Mouse (Mus musculus): ENCODE results near the gene Dync2li1. TPM values are rescaled to one million over a fixed set of nuclear protein-coding genes. Genes with fewer than 3 reads are reported as not detected.

The Dync2li1 gene
- total RNA-seq, 2 experiments from 2014 or later, result 23.5 to 25.6 TPM

DNA sequence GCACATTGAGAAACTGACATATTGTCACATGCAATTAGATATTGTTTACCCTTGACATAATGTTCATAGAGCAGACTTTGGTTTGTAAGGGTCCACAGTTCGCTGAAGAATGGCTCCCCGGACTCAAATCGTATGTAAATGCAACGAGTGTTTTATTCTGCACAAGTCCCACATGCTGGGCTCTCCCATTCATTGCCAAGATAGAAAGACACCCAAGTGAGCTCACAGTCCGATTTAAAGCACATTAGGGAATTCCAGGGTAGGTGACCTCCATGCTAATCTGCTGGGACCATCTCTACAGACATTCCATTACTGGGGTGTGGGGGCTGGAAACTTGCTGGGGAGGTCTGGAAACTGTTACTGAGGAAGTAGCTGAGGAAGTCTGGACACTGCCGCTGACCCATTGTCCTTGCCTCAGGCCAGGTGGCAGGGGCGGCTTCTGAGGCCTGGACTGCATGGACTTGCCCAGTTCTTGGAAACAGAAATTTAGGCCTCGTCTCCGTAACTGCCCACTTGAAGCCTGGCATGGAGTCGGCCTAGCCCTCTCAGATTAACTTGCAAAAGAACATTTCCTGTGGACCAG lies 13.6 kb downstream of the Dync2li1 start:
- DNase-seq (ENCODE audit: extremely low spot score in 1 of 2, low spot score in 2 of 2), result no peak
- intact Hi-C loops (cut with DNase I), result no loop called here

DNA sequence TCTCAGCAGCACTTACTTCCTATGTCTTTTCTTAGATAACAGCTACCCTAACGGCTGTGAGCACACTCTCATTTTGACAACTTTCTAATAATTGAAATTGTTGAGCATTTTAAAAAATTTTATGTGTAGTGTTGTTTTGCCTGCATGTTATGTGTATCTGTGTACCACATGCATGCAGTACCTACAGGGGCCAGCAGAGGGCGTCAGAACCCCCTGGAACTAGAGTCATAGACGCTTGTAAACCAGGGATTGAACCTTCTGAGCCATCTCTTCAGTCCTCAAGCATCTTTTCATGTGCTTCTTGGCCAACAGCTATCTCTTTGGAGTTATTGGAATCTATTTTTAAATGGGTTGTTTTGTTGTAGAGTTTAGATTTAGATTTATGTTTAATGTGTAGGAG lies 15.6 kb downstream of the Dync2li1 start:
- intact Hi-C loops (cut with DNase I), result no loop called here

DNA sequence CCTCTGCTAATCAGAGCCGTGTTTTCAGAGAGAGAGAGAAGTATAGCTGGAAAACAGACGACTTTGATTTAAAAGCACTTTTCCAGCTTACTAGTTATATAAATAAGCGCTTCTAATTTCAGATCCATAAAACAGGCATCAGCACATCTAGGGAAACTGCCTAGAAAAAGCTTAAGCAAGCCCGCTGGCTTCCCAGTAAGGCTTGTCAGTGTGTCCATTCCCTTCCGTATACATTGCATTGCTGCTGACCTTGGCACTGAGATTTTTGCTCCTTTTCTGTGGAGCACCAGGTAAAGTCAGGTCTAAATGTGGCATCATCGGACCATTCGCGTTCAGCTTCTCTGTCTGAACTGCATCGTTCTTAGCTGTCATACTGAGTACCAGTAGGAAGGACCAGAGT lies 16.0 kb downstream of the Dync2li1 start:
- intact Hi-C loops (cut with DNase I), result no loop called here
- no peak for DNase-seq (ENCODE audit: extremely low spot score in 1 of 2, low spot score in 2 of 2)

More for the DNA sequence above, 15.6 kb downstream of the Dync2li1 start:
- DNase-seq (ENCODE audit: extremely low spot score in 1 of 2, low spot score in 2 of 2), result peak; percentile 51 to 61

DNA sequence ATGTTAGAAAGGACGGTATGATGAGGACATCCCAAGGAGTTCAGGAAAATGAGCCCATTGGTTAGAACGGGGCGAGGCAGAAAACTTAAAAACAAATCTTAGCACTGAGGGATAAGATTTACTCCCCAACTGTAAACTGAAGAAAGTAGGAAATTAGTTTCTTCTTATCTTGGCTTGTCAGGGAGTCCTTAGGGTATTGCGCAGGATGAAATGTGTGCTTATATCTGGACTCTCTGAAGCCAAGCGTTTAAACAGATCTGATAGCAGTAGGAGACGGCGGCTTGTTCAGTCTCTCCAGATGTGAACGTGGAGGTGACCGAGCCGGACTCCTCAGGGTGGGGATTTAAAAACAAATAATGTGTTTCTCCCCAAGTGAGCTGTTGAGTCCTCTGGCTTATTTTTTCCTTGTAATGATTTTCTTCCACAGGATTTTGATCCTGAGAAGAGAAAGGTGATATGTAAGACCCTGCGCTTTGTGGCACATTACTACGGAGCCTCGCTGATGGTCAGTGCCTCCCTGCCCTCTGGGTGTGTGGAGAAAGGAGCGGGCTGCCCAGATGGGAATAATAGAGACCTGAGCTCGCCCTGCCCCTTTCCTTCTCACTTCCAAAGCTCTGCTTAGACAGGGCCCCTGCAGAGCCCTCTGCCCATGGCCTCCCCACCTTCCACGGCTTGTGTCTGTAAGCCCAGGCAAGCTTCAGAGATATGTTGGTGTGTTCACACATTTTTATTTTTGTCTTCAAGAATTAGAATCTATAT lies 18.2 kb downstream of the Dync2li1 start:
- DNase-seq (ENCODE audit: extremely low spot score in 1 of 2, low spot score in 2 of 2), result no peak
- intact Hi-C loops (cut with DNase I), result no loop called here

DNA sequence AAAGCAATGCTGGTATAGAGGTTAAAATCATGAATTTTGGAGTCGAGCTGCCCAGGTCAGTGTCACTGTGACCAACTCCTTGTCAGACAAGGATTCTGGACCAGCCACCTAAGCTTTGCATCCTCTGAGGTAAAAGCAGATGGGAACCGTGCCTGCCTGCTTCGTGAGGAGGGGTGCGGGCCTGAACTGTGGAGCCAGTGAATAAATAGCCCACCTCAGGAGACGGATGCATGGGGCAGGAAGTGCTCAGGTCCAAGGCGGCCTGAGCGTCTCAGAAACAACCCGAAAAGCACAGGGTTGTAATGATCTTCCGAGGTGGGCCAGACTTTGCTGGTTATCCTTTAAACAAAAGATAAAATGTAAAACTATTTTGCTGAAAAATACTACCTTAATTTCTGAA lies 18.8 kb downstream of the Dync2li1 start:
- intact Hi-C loops (cut with DNase I), result no loop called here
- no peak for DNase-seq (ENCODE audit: extremely low spot score in 1 of 2, low spot score in 2 of 2)

DNA sequence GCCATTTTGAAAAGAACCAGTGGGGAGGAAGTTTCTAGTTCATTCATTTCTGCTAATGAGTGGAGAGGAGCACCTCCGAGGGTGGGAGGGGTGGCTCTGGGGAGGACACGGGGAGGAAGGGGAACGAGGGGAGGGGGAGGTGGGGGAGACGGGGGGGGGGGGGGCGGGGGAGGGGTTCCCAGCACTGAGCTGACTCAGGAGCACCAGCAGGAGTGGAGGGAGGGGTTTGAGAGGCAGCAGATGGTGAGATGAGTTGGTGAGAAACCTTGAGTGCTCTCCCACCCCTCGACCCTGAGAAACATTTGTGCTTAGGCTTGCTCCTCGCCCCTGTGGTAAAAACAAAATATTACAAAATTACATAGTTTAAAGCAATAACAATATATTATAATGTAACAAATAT lies 19.6 kb downstream of the Dync2li1 start:
- intact Hi-C loops (cut with DNase I), result no loop called here
- no peak for DNase-seq (ENCODE audit: extremely low spot score in 1 of 2, low spot score in 2 of 2)

DNA sequence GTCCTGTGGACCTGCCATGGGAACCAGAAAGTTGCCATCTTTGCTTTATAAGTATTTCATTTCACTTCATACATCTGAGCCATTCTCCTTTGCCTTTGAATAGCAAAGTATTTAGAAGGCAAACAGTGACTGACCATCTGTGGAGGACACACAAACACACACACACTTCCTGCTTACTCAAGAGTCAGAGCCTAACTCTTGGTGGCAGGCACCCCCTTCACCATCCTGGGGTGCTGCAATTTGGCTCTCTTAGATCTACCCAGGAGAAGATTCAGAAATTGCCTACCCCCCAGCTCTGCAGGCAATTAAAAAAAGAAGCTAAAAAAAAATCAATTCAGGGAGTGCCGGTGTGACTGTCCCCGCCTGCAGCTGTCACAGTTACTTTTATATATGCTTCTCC lies 20.2 kb downstream of the Dync2li1 start:
- intact Hi-C loops (cut with DNase I), result no loop called here
- DNase-seq (ENCODE audit: extremely low spot score in 1 of 2, low spot score in 2 of 2), result no peak

DNA sequence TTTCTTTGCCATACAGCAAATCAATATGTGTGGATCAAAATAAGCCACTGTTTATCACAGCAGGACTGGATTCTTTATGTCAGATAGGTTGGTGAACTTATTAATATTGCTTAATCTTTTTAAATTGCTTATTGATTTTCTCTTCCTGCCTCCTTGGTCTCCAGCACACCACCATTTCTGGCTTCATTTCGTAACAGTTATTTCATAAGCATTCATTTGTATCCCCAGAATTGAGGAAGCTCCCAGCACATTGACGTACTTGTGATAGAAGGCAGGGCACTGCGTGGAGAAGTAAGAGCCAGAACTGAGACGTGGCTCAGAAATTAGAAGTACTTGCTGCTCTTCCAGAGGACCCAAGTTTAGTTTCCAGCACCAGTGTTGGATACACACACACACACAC lies 21.3 kb downstream of the Dync2li1 start:
- no peak for DNase-seq (ENCODE audit: extremely low spot score in 1 of 2, low spot score in 2 of 2)
- intact Hi-C loops (cut with DNase I), result no loop called here

DNA sequence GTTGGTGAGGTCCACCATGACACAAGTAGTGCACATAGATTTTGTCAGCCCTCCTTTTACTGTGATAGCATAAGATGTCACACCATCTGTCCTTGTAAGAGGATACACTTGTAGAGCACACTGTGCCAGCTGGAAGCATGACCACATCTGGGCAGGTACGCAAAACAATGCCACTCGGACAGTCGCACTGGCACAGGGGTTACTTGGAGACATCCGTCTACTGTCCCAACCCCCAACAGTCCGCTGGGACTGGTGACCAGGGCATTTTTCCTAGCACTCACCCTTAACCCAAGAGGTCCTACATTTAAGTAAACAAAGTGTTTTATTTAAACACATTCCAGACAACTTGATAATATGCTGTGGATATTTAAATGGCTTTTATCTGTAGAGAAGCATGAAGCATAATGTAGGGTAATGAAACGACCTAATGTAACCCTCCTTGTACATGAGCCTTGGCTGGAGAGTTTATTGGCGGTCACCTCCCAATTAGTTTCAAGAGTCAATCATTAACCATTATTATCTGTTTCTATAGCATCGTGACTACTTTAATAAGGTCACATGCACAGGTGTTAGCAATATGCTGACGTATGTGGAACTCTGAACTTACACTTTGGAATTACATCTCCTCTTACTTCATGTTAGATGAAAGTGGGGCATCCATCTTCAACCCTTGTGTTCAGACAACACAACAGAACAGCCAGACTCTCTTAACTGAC lies 24.2 kb downstream of the Dync2li1 start:
- DNase-seq (ENCODE audit: extremely low spot score in 1 of 2, low spot score in 2 of 2), result no peak

DNA sequence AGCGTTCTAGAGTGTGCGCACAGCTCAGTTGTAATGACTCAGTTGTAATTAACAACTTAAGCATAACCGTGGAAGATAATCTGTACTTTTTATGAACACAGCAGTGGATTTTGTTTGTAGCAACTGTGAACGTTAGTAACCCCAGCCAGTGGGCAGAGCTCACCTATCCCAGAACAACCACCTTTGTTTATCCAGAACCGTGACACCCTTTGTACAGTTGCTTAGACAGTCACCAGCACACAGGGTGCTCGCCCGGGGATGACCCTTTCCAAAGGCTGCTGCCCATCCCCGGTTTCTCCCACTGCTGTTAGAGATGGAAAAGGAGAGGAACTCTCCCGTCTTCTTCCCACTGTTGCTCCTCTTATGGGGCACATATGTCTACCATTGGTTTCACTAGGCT lies 27.2 kb downstream of the Dync2li1 start:
- no peak for DNase-seq (ENCODE audit: extremely low spot score in 1 of 2, low spot score in 2 of 2)

More for the DNA sequence above, 24.2 kb downstream of the Dync2li1 start:
- intact Hi-C loops (cut with DNase I), result no loop called here

DNA sequence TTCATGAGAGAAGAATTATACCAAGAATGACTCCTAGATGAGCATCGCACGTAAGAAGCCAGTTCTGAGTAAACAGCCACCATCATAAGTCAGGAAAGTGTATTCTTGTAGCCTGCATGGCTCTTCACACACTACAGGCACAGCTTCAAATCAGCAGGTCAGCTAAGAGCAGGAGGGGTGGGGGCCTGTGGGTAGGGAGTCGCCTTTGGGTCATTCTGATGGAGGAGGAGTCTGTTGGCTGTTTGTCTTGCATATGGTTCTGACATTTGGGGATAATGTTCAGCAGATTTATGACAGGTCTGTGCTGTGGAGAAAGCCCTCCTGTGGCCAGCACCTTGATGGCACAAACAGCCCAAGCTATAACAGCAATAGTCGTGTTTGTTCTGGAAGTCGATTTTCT lies 29.9 kb downstream of the Dync2li1 start:
- intact Hi-C loops (cut with DNase I), result no loop called here
- DNase-seq (ENCODE audit: extremely low spot score in 1 of 2, low spot score in 2 of 2), result no peak

More for the DNA sequence above, 27.2 kb downstream of the Dync2li1 start:
- intact Hi-C loops (cut with DNase I), result no loop called here

DNA sequence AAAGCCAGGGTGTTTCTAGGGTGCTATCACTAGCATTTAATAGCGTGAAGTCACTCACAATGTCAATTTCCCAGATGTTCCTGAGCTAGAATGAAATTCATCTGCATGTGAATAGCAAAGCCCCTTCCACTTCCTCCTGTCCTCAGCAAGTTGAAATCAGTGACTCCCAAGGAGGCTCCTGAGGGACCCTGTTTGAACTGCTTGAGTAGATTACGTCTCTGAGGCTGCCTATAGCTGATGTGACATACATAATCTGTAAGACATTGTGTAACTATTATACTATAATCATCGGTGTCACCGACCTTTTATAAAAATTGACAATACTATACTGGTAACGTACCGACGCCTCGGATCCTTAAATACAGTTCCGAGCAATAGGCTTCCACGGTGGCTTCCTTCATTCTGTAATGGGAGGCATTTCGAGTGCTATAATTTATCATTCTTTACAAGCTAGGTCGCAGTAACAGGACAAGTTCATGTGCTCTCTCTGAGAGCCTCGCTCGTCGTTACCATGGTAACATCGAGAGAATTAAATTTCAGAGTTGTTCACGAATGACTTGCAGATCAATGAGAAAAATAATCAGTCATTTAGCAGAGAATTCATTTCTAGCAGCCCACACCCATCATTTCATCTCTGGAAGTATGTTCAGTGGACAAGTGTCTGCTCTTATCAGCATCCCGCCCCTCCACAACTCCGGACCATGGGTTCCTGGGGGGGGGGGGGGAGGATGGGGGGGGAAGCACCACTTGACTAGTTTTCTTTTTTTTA lies 30.5 kb downstream of the Dync2li1 start:
- intact Hi-C loops (cut with DNase I), result no loop called here

DNA sequence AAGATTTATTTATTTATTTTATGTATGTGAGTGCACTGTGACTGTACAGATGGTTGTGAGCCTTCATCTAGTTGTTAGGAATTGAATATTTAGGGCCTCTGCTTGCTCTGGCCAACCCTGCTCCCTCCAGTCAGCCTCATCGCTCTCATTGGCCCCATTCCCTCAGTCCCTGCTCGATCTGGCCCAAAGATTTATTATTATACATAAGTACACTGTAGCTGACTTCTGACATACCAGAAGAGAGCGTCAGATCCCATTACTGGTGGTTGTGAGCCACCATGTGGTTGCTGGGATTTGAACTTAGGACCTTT lies 31.1 kb downstream of the Dync2li1 start:
- no peak for DNase-seq (ENCODE audit: extremely low spot score in 1 of 2, low spot score in 2 of 2)
- intact Hi-C loops (cut with DNase I), result no loop called here

More for the DNA sequence above, 30.5 kb downstream of the Dync2li1 start:
- DNase-seq (ENCODE audit: extremely low spot score in 1 of 2, low spot score in 2 of 2), result no peak

DNA sequence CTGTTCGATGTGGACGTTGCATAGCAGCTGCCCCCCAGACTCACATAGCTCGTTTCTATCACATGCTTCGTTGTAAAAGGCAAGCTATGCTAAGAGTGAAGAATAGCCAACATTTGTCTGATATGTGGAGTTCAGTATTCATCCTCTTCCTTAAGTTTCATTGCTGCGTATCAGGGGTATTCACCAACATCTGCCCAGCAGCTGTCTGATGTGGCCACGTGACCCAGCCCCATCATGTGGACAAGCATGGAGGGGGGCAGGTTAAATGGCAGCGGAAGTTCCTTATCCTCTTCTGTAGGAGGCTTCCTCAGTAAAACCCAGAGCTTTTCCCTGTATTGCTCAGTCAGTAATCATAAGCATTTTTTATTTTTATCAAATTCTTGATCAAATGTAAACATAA lies 31.5 kb downstream of the Dync2li1 start:
- intact Hi-C loops (cut with DNase I), result no loop called here

DNA sequence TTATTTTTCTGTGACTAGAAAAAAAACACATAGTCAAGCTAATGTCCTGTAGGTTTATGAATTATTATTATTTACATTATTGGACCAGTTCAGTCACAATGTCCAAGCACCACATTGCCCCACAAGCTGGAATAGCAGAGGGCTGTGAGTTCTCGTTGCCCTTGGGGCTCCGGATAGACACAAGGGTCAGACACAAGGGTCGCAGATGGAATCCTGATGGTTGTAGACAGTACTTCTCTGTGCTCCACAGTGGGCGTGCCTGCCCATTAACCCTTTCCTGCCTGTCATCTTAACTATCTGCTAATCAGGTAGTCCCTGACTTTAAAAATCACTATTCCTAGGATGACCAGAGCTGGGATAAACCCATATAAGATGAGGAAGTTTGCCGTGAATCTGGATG lies 31.9 kb downstream of the Dync2li1 start:
- intact Hi-C loops (cut with DNase I), result no loop called here
- no peak for DNase-seq (ENCODE audit: extremely low spot score in 1 of 2, low spot score in 2 of 2)

More for the DNA sequence above, 31.5 kb downstream of the Dync2li1 start:
- no peak for DNase-seq (ENCODE audit: extremely low spot score in 1 of 2, low spot score in 2 of 2)

DNA sequence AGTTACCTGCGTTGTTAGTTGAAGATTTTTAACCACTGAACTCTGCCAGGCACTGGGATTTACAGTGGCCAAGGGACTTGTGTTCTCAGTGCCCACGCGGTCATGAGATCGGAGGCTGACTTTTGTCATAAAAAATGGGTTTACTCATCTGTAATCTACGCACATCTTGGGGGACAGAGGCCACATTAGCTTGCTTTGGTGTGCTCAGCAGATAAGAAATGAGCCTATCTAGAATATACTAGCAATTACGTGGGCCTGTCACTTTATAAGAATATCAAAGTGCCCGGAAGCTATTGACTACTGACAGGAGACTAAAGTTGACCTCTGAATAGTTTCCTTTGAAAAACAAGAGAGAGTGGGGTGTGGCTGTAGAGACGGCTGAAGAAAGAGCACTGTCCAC lies 32.7 kb downstream of the Dync2li1 start:
- intact Hi-C loops (cut with DNase I), result no loop called here
- DNase-seq (ENCODE audit: extremely low spot score in 1 of 2, low spot score in 2 of 2), result no peak

DNA sequence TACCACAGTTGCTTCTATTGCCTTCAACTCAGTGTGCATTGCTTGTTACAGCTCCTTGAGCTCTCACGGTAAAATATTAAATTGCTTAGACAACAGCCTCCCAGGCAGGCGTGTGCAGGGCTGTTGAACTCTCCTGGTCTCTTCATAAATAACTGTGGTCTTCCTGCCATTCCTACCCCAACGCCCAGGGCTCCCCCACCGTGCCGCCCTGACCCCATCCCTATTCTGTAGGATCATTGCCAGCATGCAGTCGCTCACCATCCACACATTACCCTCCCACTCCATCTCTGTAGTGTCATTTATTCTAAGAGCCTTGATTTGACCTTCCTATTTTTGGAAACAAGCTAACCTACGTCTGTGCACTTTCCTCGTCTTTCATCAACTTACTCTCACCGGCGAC lies 38.8 kb downstream of the Dync2li1 start:
- DNase-seq (ENCODE audit: extremely low spot score in 1 of 2, low spot score in 2 of 2), result no peak
- intact Hi-C loops (cut with DNase I), result no loop called here

DNA sequence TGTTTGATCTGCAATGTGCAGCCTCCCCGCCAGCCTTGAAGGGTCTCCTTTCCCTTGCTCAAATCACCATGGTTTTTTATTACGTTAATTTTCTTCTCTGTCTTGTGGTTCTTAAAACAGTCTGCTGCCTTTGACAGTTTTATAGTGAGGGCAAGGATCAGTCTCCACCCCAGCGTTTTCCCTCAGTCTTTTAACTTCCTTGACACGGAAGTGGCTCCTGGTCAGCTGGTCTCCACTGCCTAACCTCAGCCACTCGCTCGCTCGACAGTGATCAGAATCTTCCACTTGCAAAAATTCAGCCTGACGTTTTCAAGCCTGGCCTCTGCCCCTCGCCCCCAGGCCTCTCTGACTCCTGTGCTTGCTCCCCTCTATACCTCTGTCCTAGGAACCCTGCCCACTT lies 39.4 kb downstream of the Dync2li1 start:
- intact Hi-C loops (cut with DNase I), result no loop called here

DNA sequence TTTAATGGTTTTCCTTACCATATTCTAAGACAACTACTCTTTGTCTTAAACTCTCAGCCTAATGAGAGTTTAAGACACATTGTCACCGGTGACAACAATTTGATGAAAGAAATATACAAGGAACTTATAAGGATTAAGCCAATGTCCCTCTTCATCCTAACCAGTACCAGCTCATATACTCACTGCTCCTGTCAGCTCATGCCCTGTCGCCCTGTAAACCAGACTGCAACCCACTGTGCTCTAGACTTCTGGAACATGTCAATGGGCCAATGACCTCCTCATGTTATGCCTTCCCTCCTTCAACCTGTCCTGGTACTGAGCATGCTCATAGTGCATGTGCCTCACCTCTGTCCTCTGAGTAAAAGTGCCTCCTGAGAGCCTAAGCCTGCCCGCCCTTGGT lies 41.6 kb downstream of the Dync2li1 start:
- intact Hi-C loops (cut with DNase I), result no loop called here
- no peak for DNase-seq (ENCODE audit: extremely low spot score in 1 of 2, low spot score in 2 of 2)

More for the DNA sequence above, 39.4 kb downstream of the Dync2li1 start:
- DNase-seq (ENCODE audit: extremely low spot score in 1 of 2, low spot score in 2 of 2), result no peak
